Mouse (Mus musculus) megakaryocyte, embryonic 14.5 days (primary cell): ENCODE measurements around the gene Hoxd11.

Experiments used
- FLI1 ChIP-seq: IDR thresholded peaks from 2 replicates; pipeline ENCODE4 v1.6.1; 2012; ENCODE audit warnings: low read length, inconsistent platforms, mixed read lengths
- GATA1 ChIP-seq: IDR thresholded peaks from 3 replicates; pipeline ENCODE4 v1.6.1; 2012; ENCODE audit warnings: mixed read lengths, low read length, inconsistent platforms, borderline replicate concordance

DNA sequence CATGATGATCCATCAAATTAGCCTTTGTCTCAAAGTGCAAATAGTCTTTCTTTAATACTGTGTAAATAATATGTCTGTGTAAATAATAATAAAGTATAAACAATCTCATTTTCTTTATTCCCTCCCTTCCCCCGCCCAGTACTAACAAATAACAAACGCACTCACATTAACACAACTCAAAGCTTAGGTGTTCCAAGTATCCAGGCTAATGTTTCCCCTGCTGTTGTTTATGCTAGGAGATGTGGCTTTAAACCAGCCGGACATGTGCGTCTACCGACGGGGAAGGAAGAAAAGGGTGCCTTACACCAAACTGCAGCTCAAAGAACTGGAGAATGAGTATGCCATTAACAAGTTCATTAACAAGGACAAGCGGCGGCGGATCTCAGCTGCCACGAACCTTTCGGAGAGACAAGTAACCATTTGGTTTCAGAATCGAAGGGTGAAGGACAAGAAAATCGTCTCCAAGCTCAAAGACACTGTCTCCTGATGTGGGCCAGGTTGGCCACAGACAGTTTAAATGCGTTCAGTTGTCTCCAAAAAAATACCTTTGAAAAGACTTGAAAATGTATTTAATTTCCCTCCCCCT lies 9.6 kb upstream of the Hoxd11 start:
- no peak for TF ChIP-seq GATA1
- TF ChIP-seq FLI1, result no peak
